8 mouse cellular contexts compared by ENCODE assay signal in genomic region chr9:123509638-123510604, GRCm38 (mm10). TPM values are rescaled to one million over a fixed set of nuclear protein-coding genes. Genes with fewer than 3 reads are reported as not detected.
A peak's percentile ranks its signal among the peaks of the same experiment; 100 is the strongest.
DNase-seq lines count a peak whose midpoint lies in the region; TF ChIP-seq lines count a peak whose summit lies in the region.
"Had no signal": no experiment of that assay in that cellular context is flagged by ENCODE, and none has a peak within 500 bp of the region (broad histone marks: within the 10 kb centered on the region; RNA-seq: fewer than 3 reads in every experiment).

No protein-coding gene starts in this region.

- no peak for TF ChIP-seq POLR2A in brain, embryonic 14.5 days (IDR thresholded peaks at IDR 0.05; ENCODE audit: borderline replicate concordance, extremely low read depth, insufficient read depth, insufficient read length, poor library complexity, severe bottlenecking)
- no peak for TF ChIP-seq POLR2A in small intestine, adult 2 months (IDR thresholded peaks at IDR 0.05; ENCODE audit: low read depth, low read length)
- no peak for TF ChIP-seq POLR2A in cerebellum, adult 2 months (IDR thresholded peaks at IDR 0.05; ENCODE audit: borderline replicate concordance, insufficient read depth, low read length)

- peak overlapping the region; percentile 77 for H3K27ac ChIP-seq in small intestine, adult 2 months (ENCODE audit: insufficient read depth, low read depth, low read length)
- no peak overlapping the region for H3K27ac ChIP-seq in cerebellum, adult 2 months (ENCODE audit: insufficient read depth, low read length)

- H3K27me3 ChIP-seq in small intestine, adult 2 months (ENCODE audit: control insufficient read depth, insufficient read depth, low read length): no peaks in the 10 kb centered on the region
- no peaks in the 10 kb centered on the region for H3K27me3 ChIP-seq in cerebellum, adult 2 months (ENCODE audit: control insufficient read depth, insufficient read depth, low read length)

- H3K36me3 ChIP-seq in small intestine, adult 2 months (ENCODE audit: control insufficient read depth, insufficient read depth, low read length): peaks cover 38% of the 10 kb centered on the region

- H3K4me1 ChIP-seq in small intestine, adult 2 months (ENCODE audit: control insufficient read depth, insufficient read depth, insufficient read length, low read length): peaks cover 15% of the 10 kb centered on the region; the same call in 1 of the 2 replicates
- H3K4me1 ChIP-seq in cerebellum, adult 2 months (ENCODE audit: control insufficient read depth, insufficient read depth, low read length): no peaks in the 10 kb centered on the region

- TF ChIP-seq CTCF in brain, embryonic 14.5 days (IDR thresholded peaks at IDR 0.05; ENCODE audit: borderline replicate concordance, extremely low read depth, insufficient read depth, insufficient read length): no peak
- no peak for TF ChIP-seq CTCF in small intestine, adult 2 months (IDR thresholded peaks at IDR 0.05; ENCODE audit: extremely low read depth, insufficient read length, insufficient replicate concordance, low read depth, low read length)
- no peak for TF ChIP-seq CTCF in cerebellum, adult 2 months (IDR thresholded peaks at IDR 0.05; ENCODE audit: borderline replicate concordance, insufficient read depth, low read depth, low read length)

- H3K4me3 ChIP-seq in small intestine, adult 2 months (ENCODE audit: low read depth, low read length): no peak overlapping the region
- H3K4me3 ChIP-seq in cerebellum, adult 2 months (replicated peaks; ENCODE audit: insufficient read depth, low read depth, low read length): no peak overlapping the region

- peak; percentile 60 for DNase-seq in lung, postnatal 25 days (ENCODE audit: low spot score)
- no peak for DNase-seq in lung, postnatal 4 days
- DNase-seq in brain, embryonic 14.5 days (ENCODE audit: low read depth): peak; percentile 58
- peak; percentile 49 for DNase-seq in kidney, adult 9 months
- no peak for DNase-seq in ovary, postnatal 10 days (ENCODE audit: low spot score)
- no peak for DNase-seq in cerebellum, adult 2 months
- DNase-seq: cerebellum, adult 18-20 months had no signal

- 21% methylated on average over 8 of the region's 8 CpGs for WGBS in small intestine, adult 2 months
- whole genome bisulfite sequencing in cerebellum, adult 2 months: 86% methylated on average over 8 of the region's 8 CpGs

RNA-seq across cellular contexts. Expression of gene Sacm1l, which starts 19.6 kb away (rescaled TPM):
- polyA plus RNA-seq in brain, embryonic 14.5 days (2012; rRNA removed): 25.0 and 26.2 TPM in 2 replicates
- 1.6 and 3.2 TPM in 2 replicates for polyA plus RNA-seq in small intestine, adult 2 months (2012; rRNA removed)
- polyA plus RNA-seq in cerebellum, adult 2 months (2012; rRNA removed): 57.1 and 58.1 TPM in 2 replicates

RNA-seq across cellular contexts. Expression of gene Limd1, which starts 31.4 kb away (rescaled TPM):
- 15.4 and 16.5 TPM in 2 replicates for polyA plus RNA-seq in brain, embryonic 14.5 days (2012; rRNA removed)
- polyA plus RNA-seq in small intestine, adult 2 months (2012; rRNA removed): 16.7 and 54.0 TPM in 2 replicates
- 5.9 and 6.5 TPM in 2 replicates for polyA plus RNA-seq in cerebellum, adult 2 months (2012; rRNA removed)

Comparison
In these comparisons a context has a peak if more than half of its experiments do, and no peak if none do; other contexts are left out.
1. DNase-seq: peak in lung, postnatal 25 days (single experiment), brain, embryonic 14.5 days (single experiment) and kidney, adult 9 months (single experiment); none in lung, postnatal 4 days (0 of 2), ovary, postnatal 10 days (single experiment) and cerebellum, adult 2 months (0 of 2).